Mouse (Mus musculus): ENCODE results near the gene Opcml. TPM values are rescaled to one million over a fixed set of nuclear protein-coding genes. Genes with fewer than 3 reads are reported as not detected.

Gene Opcml
- polyA plus RNA-seq, 1 experiment from 2014 or later: 1.6 TPM

GRCm38 (mm10) chr9:28845961-28846570, 1055.5 kb downstream of the Opcml start:
- no peak for DNase-seq (ENCODE audit: low spot score)
- no peaks in the 10 kb centered on the region for H3K36me3 ChIP-seq (ENCODE audit: control insufficient read depth, insufficient read depth, low read length)
- no peak overlapping the region for H3K4me2 ChIP-seq
- no peak for ATAC-seq (replicated peaks; ENCODE audit: low FRiP score)
- H3K4me1 ChIP-seq (replicated peaks; ENCODE audit: control insufficient read depth, insufficient read depth, low read length): no peaks in the 10 kb centered on the region
- no peak overlapping the region for H3K9ac ChIP-seq (ENCODE audit: low read depth, low read length)
- H3K27ac ChIP-seq (ENCODE audit: low read depth, low read length): no peak overlapping the region
- WGBS: 53% methylated on average over 2 of the region's 2 CpGs
- no peak overlapping the region for H3K4me3 ChIP-seq (ENCODE audit: low read depth, low read length)
- no peaks in the 10 kb centered on the region for H3K9me3 ChIP-seq (ENCODE audit: control insufficient read depth, low read length)
- no peaks in the 10 kb centered on the region for H3K27me3 ChIP-seq (replicated peaks; ENCODE audit: control insufficient read depth, insufficient read depth, low read length)

GRCm38 (mm10) chr9:28855826-28856225, 1065.3 kb downstream of the Opcml start:
- Histone ChIP-seq H3K4me1 (replicated peaks; ENCODE audit: control insufficient read depth, insufficient read depth, low read length) (no peaks in the 10 kb centered on the region), H3K27ac (ENCODE audit: low read depth, low read length) (no peak overlapping the region), H3K27me3 (replicated peaks; ENCODE audit: control insufficient read depth, insufficient read depth, low read length) (no peaks in the 10 kb centered on the region), H3K9ac (ENCODE audit: low read depth, low read length) (no peak overlapping the region), H3K9me3 (ENCODE audit: control insufficient read depth, low read length) (no peaks in the 10 kb centered on the region), H3K36me3 (ENCODE audit: control insufficient read depth, insufficient read depth, low read length) (no peaks in the 10 kb centered on the region), H3K4me2 (no peak overlapping the region), H3K4me3 (ENCODE audit: low read depth, low read length) (no peak overlapping the region)
- no peak for ATAC-seq (replicated peaks; ENCODE audit: low FRiP score)
- WGBS: 77% methylated on average over 7 of the region's 7 CpGs
- DNase-seq (ENCODE audit: low spot score): no peak

GRCm38 (mm10) chr9:28861983-28862382, 1071.4 kb downstream of the Opcml start:
- WGBS: 79% methylated on average over 4 of the region's 4 CpGs
- H3K27me3 ChIP-seq (replicated peaks; ENCODE audit: control insufficient read depth, insufficient read depth, low read length): no peaks in the 10 kb centered on the region
- no peak overlapping the region for H3K4me3 ChIP-seq (ENCODE audit: low read depth, low read length)
- H3K9ac ChIP-seq (ENCODE audit: low read depth, low read length): no peak overlapping the region
- DNase-seq (ENCODE audit: low spot score) (no peak), ATAC-seq (replicated peaks; ENCODE audit: low FRiP score) (no peak)
- no peak overlapping the region for H3K27ac ChIP-seq (ENCODE audit: low read depth, low read length)
- no peak overlapping the region for H3K4me2 ChIP-seq
- H3K9me3 ChIP-seq (ENCODE audit: control insufficient read depth, low read length): no peaks in the 10 kb centered on the region
- H3K4me1 ChIP-seq (replicated peaks; ENCODE audit: control insufficient read depth, insufficient read depth, low read length): no peaks in the 10 kb centered on the region
- no peaks in the 10 kb centered on the region for H3K36me3 ChIP-seq (ENCODE audit: control insufficient read depth, insufficient read depth, low read length)

- Histone ChIP-seq H3K36me3 (ENCODE audit: control insufficient read depth, insufficient read depth, low read length) (no peaks in the 10 kb centered on the region), H3K4me2 (no peak overlapping the region), H3K9me3 (ENCODE audit: control insufficient read depth, low read length) (no peaks in the 10 kb centered on the region), H3K4me3 (ENCODE audit: low read depth, low read length) (no peak overlapping the region), H3K9ac (ENCODE audit: low read depth, low read length) (no peak overlapping the region), H3K4me1 (replicated peaks; ENCODE audit: control insufficient read depth, insufficient read depth, low read length) (no peaks in the 10 kb centered on the region), H3K27me3 (replicated peaks; ENCODE audit: control insufficient read depth, insufficient read depth, low read length) (no peaks in the 10 kb centered on the region), H3K27ac (ENCODE audit: low read depth, low read length) (no peak overlapping the region)
- ATAC-seq (replicated peaks; ENCODE audit: low FRiP score): no peak
- DNase-seq (ENCODE audit: low spot score): no peak
- WGBS: 75% methylated on average over 3 of the region's 3 CpGs
These were observed 1076.7 kb downstream of the Opcml start for GRCm38 (mm10) chr9:28867256-28867655.

GRCm38 (mm10) chr9:28870478-28870877, 1079.9 kb downstream of the Opcml start:
- Histone ChIP-seq H3K4me3 (ENCODE audit: low read depth, low read length) (no peak overlapping the region), H3K27me3 (replicated peaks; ENCODE audit: control insufficient read depth, insufficient read depth, low read length) (no peaks in the 10 kb centered on the region), H3K4me2 (no peak overlapping the region), H3K4me1 (replicated peaks; ENCODE audit: control insufficient read depth, insufficient read depth, low read length) (no peaks in the 10 kb centered on the region), H3K9me3 (ENCODE audit: control insufficient read depth, low read length) (no peaks in the 10 kb centered on the region), H3K9ac (ENCODE audit: low read depth, low read length) (no peak overlapping the region), H3K27ac (ENCODE audit: low read depth, low read length) (no peak overlapping the region), H3K36me3 (ENCODE audit: control insufficient read depth, insufficient read depth, low read length) (no peaks in the 10 kb centered on the region)
- ATAC-seq (replicated peaks; ENCODE audit: low FRiP score) (0 out of 2 replicates have a peak, but pooled peaks have one; percentile 36), DNase-seq (ENCODE audit: low spot score) (no peak)
- 29% methylated on average over 1 of the region's 1 CpGs for WGBS

GRCm38 (mm10) chr9:28882566-28882965, 1092.0 kb downstream of the Opcml start:
- H3K4me2 ChIP-seq: no peak overlapping the region
- H3K4me1 ChIP-seq (replicated peaks; ENCODE audit: control insufficient read depth, insufficient read depth, low read length): no peaks in the 10 kb centered on the region
- H3K27ac ChIP-seq (ENCODE audit: low read depth, low read length): no peak overlapping the region
- H3K9ac ChIP-seq (ENCODE audit: low read depth, low read length): no peak overlapping the region
- H3K9me3 ChIP-seq (ENCODE audit: control insufficient read depth, low read length): no peaks in the 10 kb centered on the region
- no peaks in the 10 kb centered on the region for H3K36me3 ChIP-seq (ENCODE audit: control insufficient read depth, insufficient read depth, low read length)
- H3K4me3 ChIP-seq (ENCODE audit: low read depth, low read length): no peak overlapping the region
- ATAC-seq (replicated peaks; ENCODE audit: low FRiP score) (no peak), DNase-seq (ENCODE audit: low spot score) (no peak)
- 60% methylated on average over 1 of the region's 1 CpGs for WGBS
- H3K27me3 ChIP-seq (replicated peaks; ENCODE audit: control insufficient read depth, insufficient read depth, low read length): no peaks in the 10 kb centered on the region

GRCm38 (mm10) chr9:28891611-28892010, 1101.0 kb downstream of the Opcml start:
- DNase-seq (ENCODE audit: low spot score) (no peak), ATAC-seq (replicated peaks; ENCODE audit: low FRiP score) (no peak)
- H3K36me3 ChIP-seq (ENCODE audit: control insufficient read depth, insufficient read depth, low read length): no peaks in the 10 kb centered on the region
- H3K4me1 ChIP-seq (replicated peaks; ENCODE audit: control insufficient read depth, insufficient read depth, low read length): no peaks in the 10 kb centered on the region
- H3K9ac ChIP-seq (ENCODE audit: low read depth, low read length): no peak overlapping the region
- H3K9me3 ChIP-seq (ENCODE audit: control insufficient read depth, low read length): no peaks in the 10 kb centered on the region
- H3K27ac ChIP-seq (ENCODE audit: low read depth, low read length): no peak overlapping the region
- H3K4me2 ChIP-seq: no peak overlapping the region
- H3K4me3 ChIP-seq (ENCODE audit: low read depth, low read length): no peak overlapping the region
- 77% methylated on average over 8 of the region's 8 CpGs for WGBS
- H3K27me3 ChIP-seq (replicated peaks; ENCODE audit: control insufficient read depth, insufficient read depth, low read length): no peaks in the 10 kb centered on the region

- H3K27me3 ChIP-seq (replicated peaks; ENCODE audit: control insufficient read depth, insufficient read depth, low read length): no peaks in the 10 kb centered on the region
- no peak for DNase-seq (ENCODE audit: low spot score)
- ATAC-seq (replicated peaks; ENCODE audit: low FRiP score): no peak
- no peaks in the 10 kb centered on the region for H3K4me1 ChIP-seq (replicated peaks; ENCODE audit: control insufficient read depth, insufficient read depth, low read length)
- no peak overlapping the region for H3K4me2 ChIP-seq
- H3K4me3 ChIP-seq (ENCODE audit: low read depth, low read length): no peak overlapping the region
- H3K36me3 ChIP-seq (ENCODE audit: control insufficient read depth, insufficient read depth, low read length): no peaks in the 10 kb centered on the region
- H3K9me3 ChIP-seq (ENCODE audit: control insufficient read depth, low read length): no peaks in the 10 kb centered on the region
- 82% methylated on average over 1 of the region's 1 CpGs for WGBS
- H3K9ac ChIP-seq (ENCODE audit: low read depth, low read length): no peak overlapping the region
- H3K27ac ChIP-seq (ENCODE audit: low read depth, low read length): no peak overlapping the region
These were observed 1112.7 kb downstream of the Opcml start for GRCm38 (mm10) chr9:28903291-28903690.

GRCm38 (mm10) chr9:28909738-28910137, 1119.2 kb downstream of the Opcml start:
- Histone ChIP-seq H3K4me1 (replicated peaks; ENCODE audit: control insufficient read depth, insufficient read depth, low read length) (no peaks in the 10 kb centered on the region), H3K4me3 (ENCODE audit: low read depth, low read length) (no peak overlapping the region), H3K9ac (ENCODE audit: low read depth, low read length) (no peak overlapping the region), H3K27ac (ENCODE audit: low read depth, low read length) (no peak overlapping the region), H3K4me2 (no peak overlapping the region), H3K36me3 (ENCODE audit: control insufficient read depth, insufficient read depth, low read length) (no peaks in the 10 kb centered on the region), H3K27me3 (replicated peaks; ENCODE audit: control insufficient read depth, insufficient read depth, low read length) (no peaks in the 10 kb centered on the region), H3K9me3 (ENCODE audit: control insufficient read depth, low read length) (no peaks in the 10 kb centered on the region)
- ATAC-seq (replicated peaks; ENCODE audit: low FRiP score) (no peak), DNase-seq (ENCODE audit: low spot score) (no peak)
- WGBS: 69% methylated on average over 4 of the region's 4 CpGs
